Mouse (Mus musculus): ENCODE measurements at regions not wholly inside any gene's neighbourhood (a gene's known extent, or its start where the extent isn't known, plus 50 kb on each side); places are given as distances from the start of the nearest gene placed in this dataset. TPM values are rescaled to one million over a fixed set of nuclear protein-coding genes. Genes with fewer than 3 reads are reported as not detected.

- no peak overlapping the region for H3K4me3 ChIP-seq
- WGBS: 64% methylated on average over 1 of the region's 1 CpGs
- H3K9me3 ChIP-seq: no peaks in the 10 kb centered on the region
- H3K4me1 ChIP-seq: no peaks in the 10 kb centered on the region
- no peak for ATAC-seq (ENCODE audit: low FRiP score, low read depth)
- no peak overlapping the region for H3K9ac ChIP-seq
- H3K36me3 ChIP-seq: no peaks in the 10 kb centered on the region
- H3K4me2 ChIP-seq (replicated peaks): no peak overlapping the region
- H3K27me3 ChIP-seq (replicated peaks): no peaks in the 10 kb centered on the region
- no peak overlapping the region for H3K27ac ChIP-seq
These were observed 614.0 kb upstream of the Lrrn3 start for GRCm38 (mm10) chr12:42100189-42100588.

- WGBS: 96% methylated on average over 4 of the region's 4 CpGs
- H3K4me2 ChIP-seq (replicated peaks): no peak overlapping the region
- H3K4me3 ChIP-seq: no peak overlapping the region
- ATAC-seq (ENCODE audit: low FRiP score, low read depth): no peak
- no peak overlapping the region for H3K27ac ChIP-seq
- H3K36me3 ChIP-seq: no peaks in the 10 kb centered on the region
- H3K4me1 ChIP-seq: no peaks in the 10 kb centered on the region
- no peak overlapping the region for H3K9ac ChIP-seq
- no peaks in the 10 kb centered on the region for H3K27me3 ChIP-seq (replicated peaks)
- H3K9me3 ChIP-seq: no peaks in the 10 kb centered on the region
These were observed 584.2 kb upstream of the Lrrn3 start for GRCm38 (mm10) chr12:42070401-42070800.

DNA sequence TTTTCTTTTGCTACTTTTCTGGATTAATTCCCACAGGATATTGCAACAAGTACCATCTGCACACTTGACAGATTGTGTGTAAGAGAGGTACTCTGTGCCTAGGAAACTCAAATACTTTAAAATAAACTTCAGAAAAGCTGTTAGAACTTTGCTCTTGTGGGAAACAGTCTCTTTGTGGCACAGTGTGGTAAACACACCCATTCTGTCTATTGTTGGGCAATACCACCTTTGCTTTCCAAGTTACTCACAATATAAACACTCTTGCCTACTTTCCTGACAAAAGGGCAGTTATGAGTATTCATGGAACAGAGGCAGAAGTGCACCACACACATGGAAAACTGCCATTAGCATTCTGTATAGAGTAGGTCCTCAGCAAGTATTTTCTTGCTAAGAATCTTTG, 577.5 kb upstream of the Lrrn3 start:
- Histone ChIP-seq H3K4me1 (no peaks in the 10 kb centered on the region), H3K27me3 (replicated peaks) (no peaks in the 10 kb centered on the region), H3K36me3 (no peaks in the 10 kb centered on the region), H3K4me2 (replicated peaks) (no peak overlapping the region), H3K27ac (no peak overlapping the region), H3K9ac (no peak overlapping the region), H3K9me3 (no peaks in the 10 kb centered on the region), H3K4me3 (no peak overlapping the region)
- no peak for ATAC-seq (ENCODE audit: low FRiP score, low read depth)

DNA sequence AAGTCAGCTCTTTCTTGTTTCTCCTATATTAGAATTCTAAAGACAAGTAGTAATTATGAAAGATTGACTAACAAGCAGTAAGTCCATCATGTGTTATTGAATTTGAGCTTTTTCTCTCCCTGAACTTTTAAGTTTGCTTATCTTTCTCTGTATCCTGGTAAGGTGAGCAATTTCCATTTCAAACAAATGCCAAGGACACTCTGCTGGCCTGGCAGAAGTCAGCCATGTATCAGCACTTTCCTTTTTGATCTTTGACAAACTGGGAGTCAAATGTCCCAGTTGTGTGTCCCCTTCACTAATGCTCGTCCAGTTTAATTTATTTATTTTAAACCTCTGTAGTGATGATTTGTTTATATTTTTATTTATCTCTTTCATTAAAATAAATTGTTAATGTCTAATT, 562.8 kb upstream of the Lrrn3 start:
- Histone ChIP-seq H3K4me2 (replicated peaks) (no peak overlapping the region), H3K9me3 (no peaks in the 10 kb centered on the region), H3K4me3 (no peak overlapping the region), H3K27me3 (replicated peaks) (no peaks in the 10 kb centered on the region), H3K4me1 (no peaks in the 10 kb centered on the region), H3K9ac (no peak overlapping the region), H3K27ac (no peak overlapping the region), H3K36me3 (no peaks in the 10 kb centered on the region)
- ATAC-seq (ENCODE audit: low FRiP score, low read depth): no peak
- 59% methylated on average over 1 of the region's 1 CpGs for WGBS

- no peak overlapping the region for H3K4me2 ChIP-seq (replicated peaks)
- no peak for ATAC-seq (ENCODE audit: low FRiP score, low read depth)
- 77% methylated on average over 2 of the region's 2 CpGs for WGBS
- no peaks in the 10 kb centered on the region for H3K36me3 ChIP-seq
- H3K9me3 ChIP-seq: no peaks in the 10 kb centered on the region
- no peak overlapping the region for H3K9ac ChIP-seq
- H3K27ac ChIP-seq: no peak overlapping the region
- no peaks in the 10 kb centered on the region for H3K27me3 ChIP-seq (replicated peaks)
- H3K4me1 ChIP-seq: no peaks in the 10 kb centered on the region
- H3K4me3 ChIP-seq: no peak overlapping the region
These were observed 541.6 kb upstream of the Lrrn3 start for GRCm38 (mm10) chr12:42027874-42028273.

DNA sequence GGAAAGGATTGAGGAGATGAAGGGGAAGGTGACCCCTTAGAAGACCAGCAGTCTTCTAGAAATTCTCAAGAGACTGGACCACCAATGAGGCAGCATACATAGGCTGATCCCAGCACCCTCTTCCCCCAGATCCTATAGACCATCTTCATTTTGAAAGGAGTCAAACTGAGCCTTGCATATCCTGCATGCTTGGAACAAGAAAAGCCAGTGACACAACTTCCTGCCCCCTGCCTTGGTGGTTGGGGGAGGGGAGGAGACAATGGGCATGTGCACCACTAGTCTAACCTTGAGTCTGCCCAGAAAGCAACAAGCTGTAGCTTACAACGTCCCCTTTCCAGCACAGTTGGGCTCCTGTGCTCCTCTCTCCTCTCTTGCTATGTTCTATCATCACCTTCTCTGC, 531.3 kb upstream of the Lrrn3 start:
- no peaks in the 10 kb centered on the region for H3K9me3 ChIP-seq
- no peak overlapping the region for H3K27ac ChIP-seq
- no peak overlapping the region for H3K4me2 ChIP-seq (replicated peaks)
- no peaks in the 10 kb centered on the region for H3K27me3 ChIP-seq (replicated peaks)
- ATAC-seq (ENCODE audit: low FRiP score, low read depth): no peak
- H3K36me3 ChIP-seq: no peaks in the 10 kb centered on the region
- H3K4me3 ChIP-seq: no peak overlapping the region
- WGBS: 67% methylated on average over 1 of the region's 1 CpGs
- H3K9ac ChIP-seq: no peak overlapping the region
- no peaks in the 10 kb centered on the region for H3K4me1 ChIP-seq

DNA sequence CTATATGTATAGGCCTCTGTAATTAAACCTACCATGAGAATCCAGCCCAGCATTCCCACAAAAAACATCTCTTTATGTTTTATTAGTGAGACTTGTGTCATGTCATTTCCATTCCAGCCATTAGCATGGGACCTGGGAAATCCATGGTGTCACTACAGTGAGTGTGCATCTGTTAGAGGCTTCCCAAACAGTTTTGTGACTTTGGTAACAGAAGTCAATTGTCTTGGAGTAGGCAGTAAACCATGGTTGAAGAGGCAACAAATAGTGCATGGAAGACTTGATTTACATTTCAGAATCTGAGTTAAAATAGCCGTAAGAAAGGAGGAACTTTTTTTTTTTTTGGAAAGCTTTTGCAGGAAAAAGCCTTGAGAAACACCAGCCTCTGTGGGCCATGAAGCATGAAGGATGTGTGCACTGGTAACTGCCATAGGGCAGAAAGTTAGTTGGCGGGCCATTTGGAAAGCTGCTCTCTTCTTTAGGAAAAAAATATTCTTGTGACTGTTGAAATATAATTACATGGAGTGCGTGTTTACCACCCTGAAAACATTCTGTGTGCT, 522.7 kb upstream of the Lrrn3 start:
- Histone ChIP-seq H3K4me1 (no peaks in the 10 kb centered on the region), H3K4me2 (replicated peaks) (no peak overlapping the region), H3K4me3 (no peak overlapping the region), H3K9me3 (no peaks in the 10 kb centered on the region), H3K27ac (no peak overlapping the region), H3K36me3 (no peaks in the 10 kb centered on the region), H3K9ac (no peak overlapping the region), H3K27me3 (replicated peaks) (no peaks in the 10 kb centered on the region)
- no peak for ATAC-seq (ENCODE audit: low FRiP score, low read depth)
- 64% methylated on average over 3 of the region's 3 CpGs for WGBS

DNA sequence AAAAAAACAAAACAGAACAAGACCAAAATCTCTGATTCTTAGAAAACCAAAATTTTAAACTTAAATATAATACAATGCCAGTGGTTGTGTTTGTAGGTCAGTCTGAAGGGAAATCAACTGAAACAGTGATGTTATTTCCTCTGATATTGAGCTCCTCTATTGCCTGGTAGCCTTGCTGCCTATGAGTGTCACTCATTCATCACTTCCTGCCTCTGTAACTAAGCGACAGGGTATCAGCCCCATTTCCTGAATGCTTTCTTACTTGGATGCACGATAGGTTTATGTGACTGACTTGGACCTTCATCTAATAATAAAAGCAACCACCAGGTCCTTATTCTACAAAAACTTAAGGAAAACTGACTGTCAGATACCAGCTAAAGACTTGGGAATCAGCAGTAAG, 520.7 kb upstream of the Lrrn3 start:
- Histone ChIP-seq H3K9ac (no peak overlapping the region), H3K27me3 (replicated peaks) (no peaks in the 10 kb centered on the region), H3K27ac (no peak overlapping the region), H3K9me3 (no peaks in the 10 kb centered on the region), H3K36me3 (no peaks in the 10 kb centered on the region), H3K4me2 (replicated peaks) (no peak overlapping the region), H3K4me1 (no peaks in the 10 kb centered on the region), H3K4me3 (no peak overlapping the region)
- 88% methylated on average over 2 of the region's 2 CpGs for WGBS
- ATAC-seq (ENCODE audit: low FRiP score, low read depth): no peak

Small RNA genes lying in the stretch of these regions (microRNA-seq; reads per million reads assigned to microRNA genes)
- gene Gm25248: not detected
